Mouse (Mus musculus) heart, postnatal 0 days (tissue): ENCODE measurements at regions not wholly inside any gene's neighbourhood (a gene's known extent, or its start where the extent isn't known, plus 50 kb on each side); places are given as distances from the start of the nearest gene placed in this dataset.

Experiments
- ATAC-seq: fragments of 200-750 bp; cut with Nextera tagmentation; 2 replicates; pipeline ENCODE4 v1.8.0; 2017; ENCODE audit warnings: low read depth, moderate number of reproducible peaks, moderate library complexity; ENCODE audit not compliant: insufficient read depth
- DNase-seq: peaks from one replicate; pipeline ENCODE4 v3.0.0-alpha.2; 2016; ENCODE audit warnings: low spot score
- H3K27ac ChIP-seq: fragments of 300-500 bp; sonication (generic); 2 replicates; pipeline ENCODE4 v1.5.1; 2014; ENCODE audit warnings: low read depth, mild to moderate bottlenecking
- H3K27me3 ChIP-seq: fragments of 300-500 bp; sonication (generic); 2 replicates; pipeline ENCODE4 v1.6.1; 2014; ENCODE audit warnings: low read length, mixed read lengths; ENCODE audit not compliant: control insufficient read depth, insufficient read depth
- H3K36me3 ChIP-seq: fragments of 300-500 bp; sonication (generic); replicated peaks from 2 replicates; pipeline ENCODE4 v1.6.1; 2014; ENCODE audit warnings: low read length, mixed read lengths; ENCODE audit not compliant: control insufficient read depth, insufficient read depth
- H3K4me1 ChIP-seq: fragments of 300-500 bp; sonication (generic); 2 replicates; pipeline ENCODE4 v1.6.1; 2014; ENCODE audit warnings: antibody characterized with exemption; ENCODE audit not compliant: control insufficient read depth, insufficient read depth
- H3K4me2 ChIP-seq: fragments of 300-500 bp; sonication (generic); 2 replicates; pipeline ENCODE4 v1.6.1; 2014; ENCODE audit warnings: low read depth, mild to moderate bottlenecking, low read length, moderate library complexity
- H3K4me3 ChIP-seq: fragments of 300-500 bp; sonication (generic); 2 replicates; pipeline ENCODE4 v1.5.1; 2014; ENCODE audit warnings: low read depth, low read length
- H3K9ac ChIP-seq: fragments of 300-500 bp; sonication (generic); replicated peaks from 2 replicates; pipeline ENCODE4 v1.6.1; 2014; ENCODE audit warnings: low read depth, low read length, mixed read lengths
- H3K9me3 ChIP-seq: fragments of 300-500 bp; sonication (generic); replicated peaks from 2 replicates; pipeline ENCODE4 v1.6.1; 2016; ENCODE audit warnings: low read length; ENCODE audit not compliant: control insufficient read depth
- CTCF ChIP-seq: IDR thresholded peaks from 2 replicates; pipeline ENCODE4 v1.5.1; 2016; ENCODE audit warnings: antibody characterized with exemption, control low read depth, low read depth
- EP300 ChIP-seq: IDR thresholded peaks from 2 replicates; pipeline ENCODE4 v1.6.1; 2016; ENCODE audit warnings: antibody characterized with exemption, low read depth
- WGBS: fragments of 180-500 bp; shearing (Covaris S2); extraction: QIAGEN DNeasy Blood & Tissue Kit; methylation state at CpG from one replicate; pipeline ENCODE4 v1.1.7; 2014; 5-methylcytosine and 5-hydroxymethylcytosine counted together

- H3K27me3 ChIP-seq: no peaks in the 10 kb centered on the region
- H3K4me1 ChIP-seq: peaks cover 21% of the 10 kb centered on the region; the same call in 1 of the 2 replicates
- 43% methylated on average over 2 of the region's 2 CpGs for WGBS
- no peak for TF ChIP-seq EP300
- H3K9me3 ChIP-seq: no peaks in the 10 kb centered on the region
- no peak overlapping the region for H3K9ac ChIP-seq
- H3K36me3 ChIP-seq: no peaks in the 10 kb centered on the region
- H3K4me3 ChIP-seq: no peak overlapping the region
- no peak overlapping the region for H3K4me2 ChIP-seq
- ATAC-seq: no peak
- 0 out of 2 replicates have a peak overlapping the region, but pooled peaks have one; percentile 55 for H3K27ac ChIP-seq
- no peak for DNase-seq
These were observed 455.4 kb upstream of the Gm26657 start for GRCm38 (mm10) chr4:56284490-56284889.

GRCm38 (mm10) chr4:56275836-56276235 lies 464.0 kb upstream of the Gm26657 start:
- no peaks in the 10 kb centered on the region for H3K36me3 ChIP-seq
- no peaks in the 10 kb centered on the region for H3K4me1 ChIP-seq
- H3K4me3 ChIP-seq: no peak overlapping the region
- H3K27ac ChIP-seq: no peak overlapping the region
- TF ChIP-seq EP300 (no peak), CTCF (no peak)
- DNase-seq: no peak
- H3K4me2 ChIP-seq: no peak overlapping the region
- 89% methylated on average over 3 of the region's 3 CpGs for WGBS
- ATAC-seq: no peak
- H3K9me3 ChIP-seq: no peaks in the 10 kb centered on the region
- H3K27me3 ChIP-seq: no peaks in the 10 kb centered on the region
- no peak overlapping the region for H3K9ac ChIP-seq

- ATAC-seq: no peak
- no peak overlapping the region for H3K4me3 ChIP-seq
- WGBS: 83% methylated on average over 4 of the region's 4 CpGs
These were observed 468.5 kb upstream of the Gm26657 start for GRCm38 (mm10) chr4:56271390-56271789.

GRCm38 (mm10) chr4:56264626-56265025 lies 475.2 kb upstream of the Gm26657 start:
- Histone ChIP-seq H3K27me3 (no peaks in the 10 kb centered on the region), H3K27ac (peak overlapping the region; percentile 58), H3K4me3 (no peak overlapping the region), H3K9ac (no peak overlapping the region), H3K4me2 (no peak overlapping the region), H3K4me1 (peaks cover 22% of the 10 kb centered on the region), H3K9me3 (no peaks in the 10 kb centered on the region), H3K36me3 (no peaks in the 10 kb centered on the region)
- DNase-seq (no peak), ATAC-seq (no peak)
- TF ChIP-seq CTCF: no peak
- TF ChIP-seq EP300: no peak
- 51% methylated on average over 4 of the region's 4 CpGs for WGBS

More at GRCm38 (mm10) chr4:56271390-56271789, 468.5 kb upstream of the Gm26657 start:
- Histone ChIP-seq H3K9me3 (no peaks in the 10 kb centered on the region), H3K4me1 (no peaks in the 10 kb centered on the region), H3K9ac (no peak overlapping the region), H3K36me3 (no peaks in the 10 kb centered on the region), H3K4me2 (no peak overlapping the region), H3K27me3 (no peaks in the 10 kb centered on the region), H3K27ac (no peak overlapping the region)
- TF ChIP-seq EP300 (no peak), CTCF (no peak)
- no peak for DNase-seq

DNA sequence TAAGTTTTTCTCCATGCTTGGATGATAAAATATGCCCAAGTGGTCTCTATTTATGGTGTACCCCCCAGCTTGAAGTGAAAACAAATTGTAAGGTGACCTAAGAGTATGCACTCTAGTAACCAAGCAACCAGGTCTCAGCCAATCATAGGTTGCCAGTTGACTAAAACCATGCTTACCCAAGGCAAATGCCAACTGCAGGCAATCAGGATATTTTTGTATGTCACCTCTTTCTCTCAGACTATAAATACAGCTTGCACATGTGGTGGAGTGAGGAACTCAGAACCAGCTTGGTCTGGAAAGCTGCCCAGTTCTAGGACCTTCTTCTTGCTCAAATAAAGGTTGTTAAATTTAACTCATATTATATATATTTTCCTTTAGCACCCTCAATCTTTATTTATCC lies 476.0 kb upstream of the Gm26657 start:
- peak; percentile 69 for DNase-seq

DNA sequence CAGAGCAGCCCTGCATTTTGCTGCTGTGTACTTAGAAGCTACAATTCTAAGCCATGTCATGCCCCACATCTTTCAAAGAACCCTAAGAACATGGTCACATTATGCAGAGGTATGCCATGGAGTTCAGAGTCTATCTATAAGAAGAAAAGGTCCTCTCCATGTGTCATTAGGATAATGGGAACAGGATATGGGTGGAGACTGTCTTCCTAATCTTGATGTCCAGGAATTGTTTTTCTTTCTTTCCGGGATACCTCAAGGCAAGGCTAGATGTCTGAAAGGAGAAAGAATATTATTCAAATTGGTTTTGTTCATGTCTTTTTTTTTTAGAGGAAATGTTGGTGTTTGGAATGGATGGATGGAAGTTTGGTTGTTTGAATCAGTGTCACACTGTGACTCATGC lies 477.3 kb upstream of the Gm26657 start:
- 54% methylated on average over 1 of the region's 1 CpGs for WGBS
- TF ChIP-seq CTCF (no peak), EP300 (no peak)
- DNase-seq (no peak), ATAC-seq (no peak)
- Histone ChIP-seq H3K9me3 (no peaks in the 10 kb centered on the region), H3K4me3 (no peak overlapping the region), H3K27ac (no peak overlapping the region), H3K36me3 (no peaks in the 10 kb centered on the region), H3K27me3 (no peaks in the 10 kb centered on the region), H3K9ac (no peak overlapping the region), H3K4me2 (no peak overlapping the region), H3K4me1 (peaks cover 22% of the 10 kb centered on the region)

More for the DNA sequence above, 476.0 kb upstream of the Gm26657 start:
- peak overlapping the region; percentile 58; the same call in 1 of the 2 replicates for H3K27ac ChIP-seq
- peak; percentile 85 for ATAC-seq
- no peak overlapping the region for H3K4me3 ChIP-seq
- H3K36me3 ChIP-seq: no peaks in the 10 kb centered on the region
- H3K4me2 ChIP-seq: no peak overlapping the region
- no peak for TF ChIP-seq CTCF
- no peak for TF ChIP-seq EP300
- H3K9ac ChIP-seq: no peak overlapping the region
- no peaks in the 10 kb centered on the region for H3K27me3 ChIP-seq
- no peaks in the 10 kb centered on the region for H3K9me3 ChIP-seq
- H3K4me1 ChIP-seq: peaks cover 22% of the 10 kb centered on the region
